Mouse (Mus musculus): ENCODE measurements around the gene Serinc5. TPM values are rescaled to one million over a fixed set of nuclear protein-coding genes. Genes with fewer than 3 reads are reported as not detected.
A peak's percentile ranks its signal among the peaks of the same experiment; 100 is the strongest.
"Not testable (repeated sequence)": the region's sequence is repeated elsewhere in the genome, so short reads cannot be mapped to it uniquely, and the experiment has no call there.

Serinc5 gene
- polyA plus RNA-seq, 1 experiment from 2014 or later: 9.9 TPM

DNA sequence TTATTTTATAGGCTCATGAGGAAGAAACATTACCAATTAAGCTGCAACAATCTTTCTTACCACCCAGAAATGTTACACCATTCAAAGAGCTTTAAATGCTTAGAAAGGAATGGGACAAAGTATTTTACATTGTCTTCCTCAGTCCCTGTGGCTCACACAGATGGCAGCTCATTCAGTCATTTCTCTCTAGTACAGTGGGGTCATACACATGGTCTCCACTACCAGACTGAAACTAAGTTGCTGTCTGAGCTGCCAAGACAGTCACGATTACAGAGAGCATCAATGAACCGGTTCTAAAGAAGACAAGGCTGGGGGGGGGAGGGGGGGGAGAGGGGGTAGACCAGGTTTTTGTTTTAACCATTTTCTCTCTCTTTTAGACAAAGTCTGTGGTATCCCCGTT is 19.7 kb upstream of the Serinc5 start:
- H3K4me2 ChIP-seq: no peak overlapping the region
- H3K4me3 ChIP-seq (ENCODE audit: low read depth, low read length): no peak overlapping the region
- no peaks in the 10 kb centered on the region for H3K9me3 ChIP-seq (replicated peaks; ENCODE audit: control insufficient read depth, low read length)
- H3K27ac ChIP-seq (ENCODE audit: low read depth, low read length): no peak overlapping the region
- H3K36me3 ChIP-seq (ENCODE audit: control insufficient read depth, insufficient read depth, low read length): no peaks in the 10 kb centered on the region
- H3K4me1 ChIP-seq (ENCODE audit: control insufficient read depth, insufficient read depth, low read length): peaks cover 22% of the 10 kb centered on the region
- H3K27me3 ChIP-seq (ENCODE audit: control insufficient read depth, insufficient read depth, low read length): no peaks in the 10 kb centered on the region
- 57% methylated on average over 3 of the region's 3 CpGs for WGBS (ENCODE audit: insufficient replicate concordance)
- ATAC-seq (replicated peaks; ENCODE audit: insufficient number of reproducible peaks, low FRiP score, low TSS enrichment): no peak
- H3K9ac ChIP-seq (ENCODE audit: low read depth, low read length): no peak overlapping the region

DNA sequence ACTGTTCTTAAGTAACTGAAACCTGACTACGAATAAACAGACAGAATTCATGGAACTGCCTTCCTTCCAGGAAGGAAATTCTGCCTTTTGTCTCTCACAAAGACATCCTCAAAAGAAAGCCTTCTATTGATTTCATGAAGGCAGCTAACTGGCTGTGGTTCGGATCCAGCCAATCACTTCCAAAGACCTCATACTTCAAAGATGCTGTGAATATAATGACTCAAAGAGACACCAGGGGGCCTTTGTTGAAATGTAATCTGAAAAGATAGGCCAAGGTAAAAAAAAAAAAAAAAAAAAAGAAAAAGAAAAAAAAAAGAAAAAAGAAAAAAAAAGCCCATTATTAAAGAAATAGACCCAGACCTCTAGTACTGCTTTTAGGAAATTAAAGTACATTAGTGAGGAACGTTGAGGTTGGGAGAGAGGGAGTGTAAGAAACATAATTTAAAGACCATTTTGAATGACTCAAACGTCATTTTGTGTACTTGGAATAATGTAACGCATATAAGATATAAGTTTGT is 18.6 kb upstream of the Serinc5 start:
- Histone ChIP-seq H3K36me3 (ENCODE audit: control insufficient read depth, insufficient read depth, low read length) (no peaks in the 10 kb centered on the region), H3K27ac (ENCODE audit: low read depth, low read length) (peak overlapping the region; percentile 54; the same call in 1 of the 2 replicates), H3K27me3 (ENCODE audit: control insufficient read depth, insufficient read depth, low read length) (no peaks in the 10 kb centered on the region), H3K9me3 (replicated peaks; ENCODE audit: control insufficient read depth, low read length) (no peaks in the 10 kb centered on the region), H3K9ac (ENCODE audit: low read depth, low read length) (no peak overlapping the region), H3K4me3 (ENCODE audit: low read depth, low read length) (no peak overlapping the region), H3K4me1 (ENCODE audit: control insufficient read depth, insufficient read depth, low read length) (peaks cover 22% of the 10 kb centered on the region), H3K4me2 (peak overlapping the region; percentile 51; the same call in 1 of the 2 replicates)
- WGBS (ENCODE audit: insufficient replicate concordance): 39% methylated on average over 5 of the region's 5 CpGs
- ATAC-seq (replicated peaks; ENCODE audit: insufficient number of reproducible peaks, low FRiP score, low TSS enrichment): no peak

DNA sequence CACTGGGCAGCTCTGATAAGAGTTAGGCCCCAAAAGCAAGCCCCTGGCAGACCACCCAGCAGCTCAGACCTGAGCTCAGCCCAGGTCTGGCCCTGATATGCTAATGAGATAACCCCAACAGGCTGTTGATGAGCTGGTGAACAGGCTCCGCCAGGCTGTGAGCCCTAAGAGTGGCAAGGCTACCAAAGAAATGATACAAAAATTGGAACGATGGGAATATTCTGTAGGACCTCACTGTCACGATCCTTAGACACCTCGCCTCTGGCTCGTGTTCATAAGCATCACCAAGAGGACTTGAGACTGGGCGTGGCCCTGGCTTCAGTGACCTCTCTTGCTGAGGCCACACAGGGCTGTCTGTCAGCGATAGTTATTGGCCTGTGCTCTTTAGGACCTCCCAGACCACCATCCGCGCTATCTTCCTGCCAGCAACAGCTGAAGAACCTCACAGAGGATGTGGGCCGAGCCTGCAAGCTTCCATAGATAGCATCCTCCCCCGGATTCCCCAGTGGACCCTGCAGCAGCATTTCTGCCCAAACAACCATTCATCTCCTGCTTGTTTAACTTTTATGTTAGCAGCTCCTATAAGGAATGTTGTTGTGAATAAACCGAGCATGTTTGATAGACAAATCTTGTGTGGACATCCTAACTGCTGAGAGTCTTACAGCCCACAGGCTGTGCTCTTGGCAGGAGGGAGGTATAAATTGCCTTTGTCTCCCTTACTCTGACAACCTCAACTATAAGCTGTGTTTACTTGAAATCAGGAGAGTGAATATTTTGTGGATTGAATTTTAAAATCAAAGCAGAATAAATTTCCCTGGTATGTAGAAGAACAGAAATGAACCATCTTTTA is 17.9 kb upstream of the Serinc5 start:
- peak; percentile 85 for ATAC-seq (replicated peaks; ENCODE audit: insufficient number of reproducible peaks, low FRiP score, low TSS enrichment)
- Histone ChIP-seq H3K4me3 (ENCODE audit: low read depth, low read length) (no peak overlapping the region), H3K27ac (ENCODE audit: low read depth, low read length) (peak overlapping the region; percentile 54; the same call in 1 of the 2 replicates), H3K4me1 (ENCODE audit: control insufficient read depth, insufficient read depth, low read length) (peaks cover 22% of the 10 kb centered on the region), H3K9me3 (replicated peaks; ENCODE audit: control insufficient read depth, low read length) (no peaks in the 10 kb centered on the region), H3K9ac (ENCODE audit: low read depth, low read length) (no peak overlapping the region), H3K27me3 (ENCODE audit: control insufficient read depth, insufficient read depth, low read length) (no peaks in the 10 kb centered on the region), H3K4me2 (peak overlapping the region; percentile 51), H3K36me3 (ENCODE audit: control insufficient read depth, insufficient read depth, low read length) (no peaks in the 10 kb centered on the region)
- WGBS (ENCODE audit: insufficient replicate concordance): 6% methylated on average over 12 of the region's 12 CpGs

DNA sequence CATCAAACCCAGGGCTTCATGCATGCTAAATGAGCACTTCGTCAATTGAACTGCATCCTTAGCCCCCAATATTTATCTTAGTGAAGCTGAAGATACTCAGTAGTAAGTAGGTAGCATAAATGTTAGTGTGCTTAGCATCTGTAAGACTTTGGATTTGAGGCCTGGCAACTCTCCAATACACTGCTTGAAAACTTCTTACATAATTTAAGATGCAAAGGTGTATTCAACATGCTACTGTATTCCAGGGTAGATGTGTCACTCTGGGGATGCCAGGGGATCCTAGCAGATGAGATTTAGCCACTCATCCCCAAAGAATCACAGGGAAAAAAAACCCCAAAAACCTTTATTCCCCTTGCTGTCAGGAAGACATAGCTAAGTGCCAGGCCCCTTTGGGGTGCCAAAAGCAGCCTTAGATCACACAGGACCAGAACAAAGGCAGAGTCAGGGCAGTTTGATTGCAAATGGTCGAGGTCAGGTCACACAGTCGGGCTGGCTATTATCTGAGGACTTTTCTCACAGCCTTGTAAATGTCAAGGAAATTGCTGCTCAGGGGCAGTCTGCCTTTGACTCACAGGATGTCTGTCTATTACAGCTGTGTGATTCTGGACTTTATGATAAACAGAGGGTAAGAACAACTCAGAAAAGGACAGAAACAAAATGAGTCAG is 17.0 kb upstream of the Serinc5 start:
- no peak for ATAC-seq (replicated peaks; ENCODE audit: insufficient number of reproducible peaks, low FRiP score, low TSS enrichment)
- Histone ChIP-seq H3K4me3 (ENCODE audit: low read depth, low read length) (no peak overlapping the region), H3K4me2 (no peak overlapping the region), H3K4me1 (ENCODE audit: control insufficient read depth, insufficient read depth, low read length) (peaks cover 22% of the 10 kb centered on the region), H3K27ac (ENCODE audit: low read depth, low read length) (peak overlapping the region; percentile 58), H3K36me3 (ENCODE audit: control insufficient read depth, insufficient read depth, low read length) (no peaks in the 10 kb centered on the region), H3K9me3 (replicated peaks; ENCODE audit: control insufficient read depth, low read length) (no peaks in the 10 kb centered on the region), H3K9ac (ENCODE audit: low read depth, low read length) (0 out of 2 replicates have a peak overlapping the region, but pooled peaks have one; percentile 10), H3K27me3 (ENCODE audit: control insufficient read depth, insufficient read depth, low read length) (no peaks in the 10 kb centered on the region)
- WGBS (ENCODE audit: insufficient replicate concordance): 23% methylated on average over 3 of the region's 3 CpGs

DNA sequence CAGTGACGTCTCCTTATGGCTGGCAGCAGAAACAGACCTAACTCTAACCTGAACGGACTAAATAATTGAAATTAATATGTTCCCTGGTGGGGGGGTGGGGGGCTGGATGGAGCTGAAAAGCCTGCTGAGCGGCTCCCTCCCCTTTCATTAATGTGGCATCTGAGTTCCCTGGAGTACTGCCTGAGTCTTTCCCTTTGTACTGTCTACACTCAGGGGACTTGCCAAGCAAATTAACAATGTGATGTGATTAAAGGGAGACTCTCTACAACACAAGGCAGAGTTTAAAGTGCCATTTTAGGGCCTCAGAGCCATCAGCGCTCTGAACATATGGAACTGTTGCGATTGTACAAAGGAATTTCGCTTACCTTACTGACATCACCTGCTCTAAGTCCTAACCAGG is 16.4 kb upstream of the Serinc5 start:
- H3K27ac ChIP-seq (ENCODE audit: low read depth, low read length): peak overlapping the region; percentile 58; the same call in 1 of the 2 replicates
- 0 out of 2 replicates have a peak overlapping the region, but pooled peaks have one; percentile 10 for H3K9ac ChIP-seq (ENCODE audit: low read depth, low read length)
- no peak overlapping the region for H3K4me3 ChIP-seq (ENCODE audit: low read depth, low read length)
- no peaks in the 10 kb centered on the region for H3K27me3 ChIP-seq (ENCODE audit: control insufficient read depth, insufficient read depth, low read length)
- no peaks in the 10 kb centered on the region for H3K36me3 ChIP-seq (ENCODE audit: control insufficient read depth, insufficient read depth, low read length)
- peaks cover 22% of the 10 kb centered on the region for H3K4me1 ChIP-seq (ENCODE audit: control insufficient read depth, insufficient read depth, low read length)
- no peak for ATAC-seq (replicated peaks; ENCODE audit: insufficient number of reproducible peaks, low FRiP score, low TSS enrichment)
- 65% methylated on average over 6 of the region's 6 CpGs for WGBS (ENCODE audit: insufficient replicate concordance)
- H3K9me3 ChIP-seq (replicated peaks; ENCODE audit: control insufficient read depth, low read length): no peaks in the 10 kb centered on the region
- H3K4me2 ChIP-seq: no peak overlapping the region; the same call in 1 of the 2 replicates

DNA sequence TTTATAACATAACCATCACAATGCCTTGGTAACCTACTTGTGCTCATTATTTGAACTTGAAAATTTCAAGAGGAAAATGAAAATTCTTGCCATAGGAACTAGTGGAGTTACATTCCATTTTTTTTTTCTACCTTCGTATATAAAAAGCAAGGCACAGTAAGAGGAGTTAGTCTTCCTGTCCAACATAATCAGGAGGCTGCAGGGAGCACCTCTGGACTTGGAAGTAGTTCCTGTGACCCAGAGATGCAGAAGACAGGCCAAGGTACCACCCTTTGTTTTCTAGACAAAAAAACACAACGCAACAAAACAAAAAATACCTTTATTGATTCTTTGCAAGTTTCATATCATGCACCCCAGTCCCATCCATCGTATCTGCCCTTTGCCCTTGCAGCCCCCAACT is 16.0 kb upstream of the Serinc5 start:
- Histone ChIP-seq H3K9ac (ENCODE audit: low read depth, low read length) (no peak overlapping the region), H3K4me1 (ENCODE audit: control insufficient read depth, insufficient read depth, low read length) (peaks cover 22% of the 10 kb centered on the region), H3K36me3 (ENCODE audit: control insufficient read depth, insufficient read depth, low read length) (no peaks in the 10 kb centered on the region), H3K27me3 (ENCODE audit: control insufficient read depth, insufficient read depth, low read length) (no peaks in the 10 kb centered on the region), H3K4me2 (no peak overlapping the region), H3K4me3 (ENCODE audit: low read depth, low read length) (no peak overlapping the region), H3K9me3 (replicated peaks; ENCODE audit: control insufficient read depth, low read length) (no peaks in the 10 kb centered on the region), H3K27ac (ENCODE audit: low read depth, low read length) (no peak overlapping the region)
- ATAC-seq (replicated peaks; ENCODE audit: insufficient number of reproducible peaks, low FRiP score, low TSS enrichment): no peak
- 79% methylated on average over 3 of the region's 3 CpGs for WGBS (ENCODE audit: insufficient replicate concordance)

DNA sequence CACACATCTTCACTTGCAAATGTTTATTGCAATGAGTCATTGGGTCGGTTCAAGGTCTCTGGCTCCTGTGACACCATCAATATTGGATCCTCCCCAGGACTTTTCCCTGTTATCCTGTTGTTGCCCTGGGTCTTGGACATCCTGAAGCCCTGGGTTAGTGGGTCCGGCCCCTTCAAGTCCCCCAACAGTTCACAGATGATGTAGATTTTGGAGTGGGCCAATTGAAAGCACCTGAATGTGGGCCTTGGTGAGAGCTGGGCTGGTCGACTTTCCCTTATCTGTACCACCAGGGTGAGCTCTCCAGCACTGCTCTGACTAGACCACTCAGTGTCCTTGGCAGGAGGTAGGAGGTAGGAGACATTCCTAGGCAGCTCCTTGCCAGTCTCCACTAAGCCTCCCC is 15.5 kb upstream of the Serinc5 start:
- H3K9ac ChIP-seq (ENCODE audit: low read depth, low read length): no peak overlapping the region
- H3K27ac ChIP-seq (ENCODE audit: low read depth, low read length): no peak overlapping the region
- H3K4me2 ChIP-seq: no peak overlapping the region
- H3K36me3 ChIP-seq (ENCODE audit: control insufficient read depth, insufficient read depth, low read length): no peaks in the 10 kb centered on the region
- WGBS (ENCODE audit: insufficient replicate concordance): 54% methylated on average over 3 of the region's 3 CpGs
- H3K4me3 ChIP-seq (ENCODE audit: low read depth, low read length): no peak overlapping the region
- ATAC-seq (replicated peaks; ENCODE audit: insufficient number of reproducible peaks, low FRiP score, low TSS enrichment): no peak
- H3K4me1 ChIP-seq (ENCODE audit: control insufficient read depth, insufficient read depth, low read length): peaks cover 22% of the 10 kb centered on the region
- H3K27me3 ChIP-seq (ENCODE audit: control insufficient read depth, insufficient read depth, low read length): no peaks in the 10 kb centered on the region
- H3K9me3 ChIP-seq (replicated peaks; ENCODE audit: control insufficient read depth, low read length): no peaks in the 10 kb centered on the region

DNA sequence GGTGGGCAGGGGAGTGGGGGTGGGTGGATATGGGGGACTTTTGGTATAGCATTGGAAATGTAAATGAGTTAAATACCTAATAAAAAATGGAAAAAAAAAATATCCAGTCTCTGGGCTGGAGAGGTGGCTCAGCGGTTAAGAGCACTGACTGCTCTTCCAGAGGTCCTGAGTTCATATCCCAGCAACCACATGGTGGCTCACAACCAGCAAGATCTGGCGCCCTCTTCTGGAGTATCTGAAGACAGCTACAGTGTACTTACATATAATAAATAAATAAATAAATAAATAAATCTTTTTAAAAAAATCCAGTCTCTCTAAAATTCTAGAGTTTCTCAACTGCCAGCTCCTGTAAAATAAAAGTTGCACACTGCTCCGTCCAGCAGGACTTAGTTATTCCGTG is 5.6 kb upstream of the Serinc5 start:
- not testable (repeated sequence) for H3K27me3 ChIP-seq (ENCODE audit: control insufficient read depth, insufficient read depth, low read length); H3K9me3 ChIP-seq (replicated peaks; ENCODE audit: control insufficient read depth, low read length); ATAC-seq (replicated peaks; ENCODE audit: insufficient number of reproducible peaks, low FRiP score, low TSS enrichment); H3K9ac ChIP-seq (ENCODE audit: low read depth, low read length); H3K4me3 ChIP-seq (ENCODE audit: low read depth, low read length); H3K27ac ChIP-seq (ENCODE audit: low read depth, low read length); H3K4me1 ChIP-seq (ENCODE audit: control insufficient read depth, insufficient read depth, low read length); H3K36me3 ChIP-seq (ENCODE audit: control insufficient read depth, insufficient read depth, low read length); H3K4me2 ChIP-seq
- WGBS (ENCODE audit: insufficient replicate concordance): 76% methylated on average over 4 of the region's 4 CpGs
